Mouse (Mus musculus) embryo, embryonic 10 days (tissue): Measurements from ENCODE around the gene Gm10803.
A peak's percentile ranks its signal among the peaks of the same experiment; 100 is the strongest.

Source experiments
- DNase-seq: peaks from one replicate; pipeline ENCODE4 v3.0.0-alpha.2; 2015; ENCODE audit warnings: low spot score

The Gm10803 gene

GRCm38 (mm10) chr2:93592164-93592790, 31.9 kb downstream of the Gm10803 start:
- DNase-seq, result peak; percentile 46

- DNase-seq, result no peak
Measured at GRCm38 (mm10) chr2:93593121-93593520, 32.8 kb downstream of the Gm10803 start.

- DNase-seq, result no peak
Measured at GRCm38 (mm10) chr2:93597145-93597544, 36.8 kb downstream of the Gm10803 start.

- DNase-seq, result no peak
Measured at GRCm38 (mm10) chr2:93599731-93600130, 39.4 kb downstream of the Gm10803 start.

- no peak for DNase-seq
Measured at GRCm38 (mm10) chr2:93604601-93605285, 44.4 kb downstream of the Gm10803 start.

GRCm38 (mm10) chr2:93608800-93609199, 48.4 kb downstream of the Gm10803 start:
- DNase-seq, result no peak

GRCm38 (mm10) chr2:93613020-93613419, 52.7 kb downstream of the Gm10803 start:
- DNase-seq, result no peak
